Mouse (Mus musculus): ENCODE measurements around the gene Smtnl2. TPM values are rescaled to one million over a fixed set of nuclear protein-coding genes. Genes with fewer than 3 reads are reported as not detected.

Smtnl2 gene
- total RNA-seq, 1 experiment = 23.6 TPM

- no peaks in the 10 kb centered on the region for H3K9me3 ChIP-seq (ENCODE audit: control insufficient read depth, insufficient read depth, low read depth, low read length)
- no peak overlapping the region for H3K27ac ChIP-seq (ENCODE audit: insufficient read depth, low read depth, low read length, poor library complexity, severe bottlenecking)
- H3K4me1 ChIP-seq (ENCODE audit: control insufficient read depth in 2 of 2, insufficient read depth in 2 of 2, low read length in 2 of 2, poor library complexity in 1 of 2) = peaks cover 0 to 4% of the 10 kb centered on the region in 2 experiments; a peak in 1 of 4 replicates
- no peak for TF ChIP-seq MAFK (IDR thresholded peaks at IDR 0.05; ENCODE audit: insufficient read depth, low read depth, low read length)
- no peak for TF ChIP-seq HCFC1 (IDR thresholded peaks at IDR 0.05; ENCODE audit: borderline replicate concordance, insufficient read depth, low read length)
- TF ChIP-seq CHD2 (IDR thresholded peaks at IDR 0.05; ENCODE audit: low read depth, low read length) = no peak
- no peak for TF ChIP-seq ZC3H11A (IDR thresholded peaks at IDR 0.05; ENCODE audit: borderline replicate concordance, low read depth, low read length)
- no peak for TF ChIP-seq ZNF384 (IDR thresholded peaks at IDR 0.05; ENCODE audit: low read depth, low read length)
- no peak overlapping the region for H3K9ac ChIP-seq (ENCODE audit: insufficient read depth, low read depth, low read length, poor library complexity, severe bottlenecking)
- H3K36me3 ChIP-seq (ENCODE audit: control insufficient read depth, insufficient read depth, low read length, poor library complexity, severe bottlenecking) = no peaks in the 10 kb centered on the region
- in situ Hi-C loops (cut with MboI; ENCODE audit: low sequenced_read_pairs in 2 of 2, unreplicated experiment in 2 of 2) = no loop called here
- no peak for DNase-seq (ENCODE audit: low read depth, low spot score)
- H3K4me3 ChIP-seq (ENCODE audit: insufficient read depth in 1 of 2, low read depth in 1 of 2, low read length in 2 of 2, poor library complexity in 1 of 2, severe bottlenecking in 1 of 2) = no peak overlapping the region
These were observed 47.0 kb downstream of the Smtnl2 start for GRCm38 (mm10) chr11:72364526-72364925.

- in situ Hi-C loops (cut with MboI; ENCODE audit: low sequenced_read_pairs in 2 of 2, unreplicated experiment in 2 of 2) = no loop called here
- Histone ChIP-seq H3K4me1 (ENCODE audit: control insufficient read depth in 2 of 2, insufficient read depth in 2 of 2, low read length in 2 of 2, poor library complexity in 1 of 2) (peaks cover 0 to 4% of the 10 kb centered on the region in 2 experiments; a peak in 1 of 4 replicates), H3K9ac (ENCODE audit: insufficient read depth, low read depth, low read length, poor library complexity, severe bottlenecking) (no peak overlapping the region), H3K4me3 (ENCODE audit: insufficient read depth in 1 of 2, low read depth in 1 of 2, low read length in 2 of 2, poor library complexity in 1 of 2, severe bottlenecking in 1 of 2) (no peak overlapping the region), H3K9me3 (ENCODE audit: control insufficient read depth, insufficient read depth, low read depth, low read length) (no peaks in the 10 kb centered on the region), H3K27ac (ENCODE audit: insufficient read depth, low read depth, low read length, poor library complexity, severe bottlenecking) (no peak overlapping the region), H3K36me3 (ENCODE audit: control insufficient read depth, insufficient read depth, low read length, poor library complexity, severe bottlenecking) (no peaks in the 10 kb centered on the region)
- no peak for DNase-seq (ENCODE audit: low read depth, low spot score)
- TF ChIP-seq HCFC1 (IDR thresholded peaks at IDR 0.05; ENCODE audit: borderline replicate concordance, insufficient read depth, low read length) (no peak), MAFK (IDR thresholded peaks at IDR 0.05; ENCODE audit: insufficient read depth, low read depth, low read length) (no peak), ZNF384 (IDR thresholded peaks at IDR 0.05; ENCODE audit: low read depth, low read length) (no peak), ZC3H11A (IDR thresholded peaks at IDR 0.05; ENCODE audit: borderline replicate concordance, low read depth, low read length) (no peak), CHD2 (IDR thresholded peaks at IDR 0.05; ENCODE audit: low read depth, low read length) (no peak)
These were observed 47.8 kb downstream of the Smtnl2 start for GRCm38 (mm10) chr11:72363523-72364240.

GRCm38 (mm10) chr11:72362347-72362741 is 49.2 kb downstream of the Smtnl2 start, which contains the start of gene Tekt1:
Gene Tekt1, minus strand, starts transcription at chr11:72362442.
- H3K27ac ChIP-seq (ENCODE audit: insufficient read depth, low read depth, low read length, poor library complexity, severe bottlenecking) = no peak within 1 kb of the TSS
- H3K9ac ChIP-seq (ENCODE audit: insufficient read depth, low read depth, low read length, poor library complexity, severe bottlenecking) = peak within 1 kb of the TSS; percentile 29; the same call in 1 of the 2 replicates
- no peak for DNase-seq (ENCODE audit: low read depth, low spot score)
- no peaks in the 10 kb centered on the region for H3K9me3 ChIP-seq (ENCODE audit: control insufficient read depth, insufficient read depth, low read depth, low read length)
- TF ChIP-seq HCFC1 (IDR thresholded peaks at IDR 0.05; ENCODE audit: borderline replicate concordance, insufficient read depth, low read length) (no peak), MAFK (IDR thresholded peaks at IDR 0.05; ENCODE audit: insufficient read depth, low read depth, low read length) (no peak)
- peak within 1 kb of the TSS; percentile 39 to 49 for H3K4me3 ChIP-seq (ENCODE audit: insufficient read depth in 1 of 2, low read depth in 1 of 2, low read length in 2 of 2, poor library complexity in 1 of 2, severe bottlenecking in 1 of 2)
- H3K36me3 ChIP-seq (ENCODE audit: control insufficient read depth, insufficient read depth, low read length, poor library complexity, severe bottlenecking) = no peaks in the 10 kb centered on the region
- H3K4me1 ChIP-seq (ENCODE audit: control insufficient read depth in 2 of 2, insufficient read depth in 2 of 2, low read length in 2 of 2, poor library complexity in 1 of 2) = peaks cover 0 to 5% of the 10 kb centered on the region in 2 experiments; a peak in 1 of 4 replicates
- in situ Hi-C loops (cut with MboI; ENCODE audit: low sequenced_read_pairs in 2 of 2, unreplicated experiment in 2 of 2) = no loop called here

GRCm38 (mm10) chr11:72361385-72362346 is 49.8 kb downstream of the Smtnl2 start:
- DNase-seq (ENCODE audit: low read depth, low spot score) = peak; percentile 88
- Histone ChIP-seq H3K9ac (ENCODE audit: insufficient read depth, low read depth, low read length, poor library complexity, severe bottlenecking) (peak overlapping the region; percentile 29; the same call in 1 of the 2 replicates), H3K36me3 (ENCODE audit: control insufficient read depth, insufficient read depth, low read length, poor library complexity, severe bottlenecking) (no peaks in the 10 kb centered on the region), H3K4me1 (ENCODE audit: control insufficient read depth in 2 of 2, insufficient read depth in 2 of 2, low read length in 2 of 2, poor library complexity in 1 of 2) (peaks cover 0 to 7% of the 10 kb centered on the region in 2 experiments; a peak in 2 of 4 replicates), H3K9me3 (ENCODE audit: control insufficient read depth, insufficient read depth, low read depth, low read length) (no peaks in the 10 kb centered on the region), H3K4me3 (ENCODE audit: insufficient read depth in 1 of 2, low read depth in 1 of 2, low read length in 2 of 2, poor library complexity in 1 of 2, severe bottlenecking in 1 of 2) (peak overlapping the region; percentile 39 to 49), H3K27ac (ENCODE audit: insufficient read depth, low read depth, low read length, poor library complexity, severe bottlenecking) (no peak overlapping the region)
- in situ Hi-C loops (cut with MboI; ENCODE audit: low sequenced_read_pairs in 2 of 2, unreplicated experiment in 2 of 2) = no loop called here
- TF ChIP-seq CHD2 (IDR thresholded peaks at IDR 0.05; ENCODE audit: low read depth, low read length) (no peak), ZNF384 (IDR thresholded peaks at IDR 0.05; ENCODE audit: low read depth, low read length) (no peak), MAFK (IDR thresholded peaks at IDR 0.05; ENCODE audit: insufficient read depth, low read depth, low read length) (no peak), ZC3H11A (IDR thresholded peaks at IDR 0.05; ENCODE audit: borderline replicate concordance, low read depth, low read length) (no peak), HCFC1 (IDR thresholded peaks at IDR 0.05; ENCODE audit: borderline replicate concordance, insufficient read depth, low read length) (no peak)

Measured in ES-E14 (cell line).